Mouse (Mus musculus): ENCODE results near the gene Tas1r2.

The Tas1r2 gene

GRCm38 (mm10) chr4:139710467-139711334 is 57.4 kb downstream of the Tas1r2 start:
- DNase-seq: no peak

- DNase-seq: no peak
These were observed 62.0 kb downstream of the Tas1r2 start for GRCm38 (mm10) chr4:139715241-139715932.

GRCm38 (mm10) chr4:139716477-139717169 is 63.3 kb downstream of the Tas1r2 start:
- DNase-seq: no peak

GRCm38 (mm10) chr4:139718978-139719377 is 65.6 kb downstream of the Tas1r2 start:
- no peak for DNase-seq

All from cerebellum, postnatal 14 days (tissue).